Mouse (Mus musculus): ENCODE results near the gene Kcne1. TPM values are rescaled to one million over a fixed set of nuclear protein-coding genes. Genes with fewer than 3 reads are reported as not detected.

The Kcne1 gene
- total RNA-seq, 4 experiments from 2014 or later, result 2.7 to 7.8 (median 4.7) TPM

DNA sequence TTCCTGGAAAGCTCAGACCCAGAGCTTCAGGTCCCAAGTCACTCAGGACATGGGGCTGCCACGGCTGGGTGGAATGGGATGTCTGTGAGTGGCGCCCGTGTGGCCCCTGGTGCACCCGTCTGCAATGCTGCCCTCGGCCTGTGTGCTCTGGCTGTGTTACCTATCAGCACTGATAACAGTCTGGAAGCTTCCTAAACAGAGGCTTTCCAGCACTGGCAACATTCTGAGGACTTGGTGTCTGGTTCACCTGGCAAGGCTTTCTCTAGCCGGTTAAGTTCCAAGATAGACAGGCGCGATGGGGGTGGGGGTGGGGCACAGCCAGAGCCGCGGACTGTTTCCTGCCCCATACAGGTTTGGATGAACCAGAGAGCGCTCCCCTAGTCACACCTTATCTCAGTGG, 3.3 kb downstream of the Kcne1 start:
- DNase-seq (ENCODE audit: low spot score), result peak; percentile 21

DNA sequence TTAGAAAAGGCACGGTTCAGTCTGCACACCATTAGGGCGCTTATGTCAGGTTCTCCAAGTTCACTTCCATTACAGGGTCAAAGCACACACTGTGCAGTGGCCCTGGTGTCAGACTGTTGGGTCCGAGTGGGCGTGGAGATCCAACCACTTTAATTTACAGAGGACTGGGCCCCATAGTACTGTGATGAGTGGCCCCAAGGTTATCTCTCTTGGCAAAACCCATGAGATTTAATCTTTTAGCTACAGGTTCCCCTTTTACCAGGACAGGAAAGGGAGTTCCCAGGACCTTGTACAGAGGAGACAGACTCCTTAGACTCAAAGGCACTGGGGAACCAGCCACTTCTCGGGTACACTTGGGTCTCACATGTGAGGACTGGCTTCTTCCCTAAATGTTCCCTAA, 3.9 kb downstream of the Kcne1 start:
- DNase-seq (ENCODE audit: low spot score), result no peak

GRCm38 (mm10) chr16:92353897-92354296, 5.4 kb downstream of the Kcne1 start:
- no peak for DNase-seq (ENCODE audit: low spot score)

GRCm38 (mm10) chr16:92353295-92353694, 6.0 kb downstream of the Kcne1 start:
- no peak for DNase-seq (ENCODE audit: low spot score)

- DNase-seq (ENCODE audit: low spot score), result no peak
These were observed 10.3 kb downstream of the Kcne1 start for GRCm38 (mm10) chr16:92348941-92349340.

DNA sequence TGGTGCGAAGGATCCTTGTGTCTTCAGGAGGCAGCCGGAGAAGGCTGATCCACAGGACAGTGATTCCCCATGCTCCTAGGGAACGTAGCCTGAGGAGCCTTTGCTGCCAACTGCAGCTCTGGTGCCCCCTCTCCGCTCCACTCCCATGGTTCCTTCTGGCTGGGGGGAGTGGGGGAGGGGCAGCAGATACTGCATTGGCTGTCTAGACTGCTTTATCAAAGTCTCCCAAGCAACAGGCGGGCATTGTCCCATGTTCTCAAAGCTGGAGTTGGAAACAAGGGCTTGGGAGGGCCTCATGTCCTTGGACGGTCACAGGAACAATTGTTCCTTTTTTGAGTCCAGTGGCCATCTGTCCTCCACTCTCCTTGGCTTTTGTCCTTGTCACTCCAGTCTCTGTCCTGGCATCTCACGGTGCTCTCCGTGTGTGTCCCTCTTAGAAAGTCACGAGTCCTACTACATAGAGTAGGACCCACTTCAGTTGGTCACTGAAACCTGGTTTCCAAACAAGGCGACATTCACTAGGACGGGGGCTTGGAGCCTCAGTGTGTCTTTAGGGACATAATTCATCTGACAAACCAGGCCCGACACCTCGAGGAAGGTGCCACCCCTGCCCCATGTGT, 12.9 kb downstream of the Kcne1 start:
- DNase-seq (ENCODE audit: low spot score), result peak; percentile 68

DNA sequence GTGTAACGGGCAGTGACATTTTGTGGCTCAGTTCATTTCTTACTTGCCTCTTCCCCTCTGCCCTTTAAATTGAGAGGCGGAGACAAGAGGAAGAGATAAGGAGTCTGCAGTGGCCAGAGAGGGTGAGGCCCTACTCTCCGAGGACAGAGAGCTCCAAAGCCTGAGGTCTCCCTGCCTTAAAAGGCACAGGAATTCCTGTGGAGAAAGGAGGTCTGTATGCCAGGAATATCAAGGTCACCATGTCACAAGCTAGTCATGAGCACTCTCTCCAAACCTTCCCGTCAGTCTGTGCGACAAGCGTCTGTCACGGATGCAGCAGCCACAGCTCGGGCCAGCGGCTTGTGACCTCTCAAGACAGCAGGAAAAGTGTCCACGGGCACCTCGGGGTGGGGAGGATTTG, 14.1 kb downstream of the Kcne1 start:
- peak; percentile 82 for DNase-seq (ENCODE audit: low spot score)

GRCm38 (mm10) chr16:92340612-92341511, 18.4 kb downstream of the Kcne1 start:
- peak; percentile 36 for DNase-seq (ENCODE audit: low spot score)

- DNase-seq (ENCODE audit: low spot score), result peak; percentile 54
These were observed 23.0 kb downstream of the Kcne1 start for GRCm38 (mm10) chr16:92336280-92336679.

DNA sequence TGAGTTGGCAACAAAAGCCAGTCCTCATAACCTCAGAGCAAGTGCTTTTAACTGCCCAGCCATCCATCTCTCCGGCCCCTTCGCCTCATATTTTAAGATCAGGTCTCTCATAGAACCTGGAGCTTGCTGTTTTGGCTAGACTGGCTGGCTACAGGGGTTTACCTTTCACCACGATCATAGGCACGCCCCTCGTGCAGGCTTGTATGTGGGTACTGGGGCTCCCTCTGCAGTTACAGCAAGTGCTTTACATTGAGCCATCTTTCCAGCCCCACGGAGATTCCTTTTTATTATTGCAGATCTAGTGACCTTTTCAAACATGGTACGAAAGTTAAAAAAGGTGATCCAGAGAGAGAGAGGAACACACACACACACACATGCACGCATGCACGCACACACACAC, 24.7 kb downstream of the Kcne1 start:
- no peak for DNase-seq (ENCODE audit: low spot score)

GRCm38 (mm10) chr16:92330966-92331365, 28.3 kb downstream of the Kcne1 start:
- DNase-seq (ENCODE audit: low spot score), result no peak

DNA sequence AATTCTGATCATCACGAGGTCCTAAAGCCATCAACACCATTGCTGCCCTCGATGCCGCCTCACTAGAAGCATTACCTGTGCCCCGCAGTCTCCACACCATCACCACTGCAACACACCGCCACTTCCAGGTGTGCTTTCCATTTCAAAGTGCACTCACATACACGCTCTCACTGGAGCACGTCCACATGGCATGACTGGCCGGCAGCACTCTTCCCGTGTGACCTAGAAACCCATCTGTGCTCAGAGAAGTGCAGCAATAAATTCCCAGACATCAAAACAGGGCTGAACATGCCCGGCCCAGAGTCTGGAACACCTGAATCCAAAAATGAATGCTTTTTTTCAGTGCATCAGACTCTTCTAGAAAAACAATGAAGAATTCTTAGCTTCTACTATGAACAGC, 31.4 kb downstream of the Kcne1 start:
- DNase-seq (ENCODE audit: low spot score), result no peak

DNA sequence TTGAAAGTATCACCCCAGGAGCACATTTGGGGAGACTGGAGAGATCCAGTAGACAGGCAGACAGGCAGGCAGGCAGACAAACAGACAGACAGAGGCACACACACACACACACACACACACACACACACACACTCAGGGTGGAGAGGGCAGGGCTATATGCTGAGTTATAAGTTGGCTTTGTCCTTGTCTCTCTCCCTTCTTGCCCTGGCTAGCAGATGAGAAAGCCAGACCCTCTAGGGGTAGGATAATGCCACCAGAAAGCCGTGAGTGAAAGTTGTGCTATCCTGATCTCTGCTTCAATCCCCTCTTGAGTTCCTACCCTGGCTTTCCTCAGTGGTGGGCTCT, 34.2 kb downstream of the Kcne1 start:
- no peak for DNase-seq (ENCODE audit: low spot score)

GRCm38 (mm10) chr16:92324309-92325061, 34.8 kb downstream of the Kcne1 start:
- no peak for DNase-seq (ENCODE audit: low spot score)

GRCm38 (mm10) chr16:92321341-92321740, 37.9 kb downstream of the Kcne1 start, which contains the start of gene Fam243:
Fam243 (minus strand) TSS chr16:92321441.
- no peak for DNase-seq (ENCODE audit: low spot score)

- DNase-seq (ENCODE audit: low spot score), result no peak
These were observed 38.9 kb downstream of the Kcne1 start for GRCm38 (mm10) chr16:92320361-92320760.

DNA sequence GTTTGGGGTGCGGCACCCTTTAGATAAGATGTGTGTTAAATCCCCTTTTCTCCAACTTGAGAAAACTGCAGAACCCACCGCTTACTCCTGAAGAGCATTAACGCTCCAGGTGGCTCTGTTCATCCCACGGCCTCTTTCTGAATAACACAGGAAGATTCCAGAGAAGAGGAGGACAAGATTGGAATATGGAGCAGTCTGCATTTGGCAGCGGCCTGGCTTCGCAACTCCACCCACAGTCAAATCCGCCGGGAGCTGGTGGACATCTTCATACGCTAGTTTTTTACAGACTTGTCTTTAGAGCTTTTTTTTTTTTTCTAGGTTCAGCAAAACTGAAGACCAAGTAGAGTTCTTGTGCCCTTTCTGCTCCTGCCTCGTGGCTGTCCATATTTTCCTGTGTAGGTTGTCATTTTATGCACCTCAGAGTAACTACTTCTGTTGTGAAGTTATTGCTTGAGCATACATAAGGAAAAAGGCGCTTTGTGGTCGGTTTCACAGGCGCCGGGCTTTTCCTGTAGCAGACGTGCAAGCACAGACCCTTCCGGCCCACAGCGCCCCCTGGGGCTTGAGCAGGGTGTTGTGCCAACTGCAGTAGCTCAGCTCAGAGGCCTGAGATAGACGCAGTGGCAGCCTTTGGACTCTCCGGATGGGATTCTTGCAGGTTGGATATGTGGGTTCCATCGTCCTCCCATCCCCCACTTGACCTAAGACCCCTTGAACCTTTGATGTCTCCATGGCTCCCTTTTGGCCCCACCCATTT, 39.7 kb downstream of the Kcne1 start:
- DNase-seq (ENCODE audit: low spot score), result no peak

DNA sequence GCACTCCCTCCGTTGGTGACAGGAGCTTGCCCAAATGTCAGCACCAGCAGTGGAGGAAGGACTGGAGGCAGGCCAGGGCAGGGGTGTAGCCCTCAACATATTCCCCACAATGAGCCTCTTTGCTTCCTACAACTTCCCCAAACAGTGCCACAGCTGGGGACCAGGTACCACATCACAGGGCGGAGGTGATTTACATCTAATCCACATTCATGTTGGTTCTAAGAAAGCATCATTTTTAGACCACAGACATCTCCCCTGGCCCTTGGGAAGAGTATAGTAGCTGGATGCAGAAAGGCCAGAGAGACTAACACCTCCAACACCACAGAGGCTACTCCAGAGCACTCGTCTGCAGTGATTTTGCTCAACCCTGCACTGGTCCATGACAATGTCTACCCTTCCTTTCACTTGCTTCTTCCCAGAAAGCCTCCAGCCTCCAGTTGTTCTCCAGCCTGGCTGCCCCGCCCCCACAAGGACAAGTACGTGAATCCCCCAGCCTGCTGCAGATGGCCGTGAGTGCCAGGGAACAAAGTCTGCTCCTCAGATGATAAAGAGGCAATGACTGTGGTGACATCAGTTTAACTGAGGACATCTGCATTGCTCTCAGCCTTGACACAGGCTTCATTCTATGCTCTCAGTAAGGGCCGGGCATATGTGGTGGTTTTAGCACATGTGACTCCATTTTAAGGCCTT, 43.1 kb downstream of the Kcne1 start:
- DNase-seq (ENCODE audit: low spot score), result no peak

DNA sequence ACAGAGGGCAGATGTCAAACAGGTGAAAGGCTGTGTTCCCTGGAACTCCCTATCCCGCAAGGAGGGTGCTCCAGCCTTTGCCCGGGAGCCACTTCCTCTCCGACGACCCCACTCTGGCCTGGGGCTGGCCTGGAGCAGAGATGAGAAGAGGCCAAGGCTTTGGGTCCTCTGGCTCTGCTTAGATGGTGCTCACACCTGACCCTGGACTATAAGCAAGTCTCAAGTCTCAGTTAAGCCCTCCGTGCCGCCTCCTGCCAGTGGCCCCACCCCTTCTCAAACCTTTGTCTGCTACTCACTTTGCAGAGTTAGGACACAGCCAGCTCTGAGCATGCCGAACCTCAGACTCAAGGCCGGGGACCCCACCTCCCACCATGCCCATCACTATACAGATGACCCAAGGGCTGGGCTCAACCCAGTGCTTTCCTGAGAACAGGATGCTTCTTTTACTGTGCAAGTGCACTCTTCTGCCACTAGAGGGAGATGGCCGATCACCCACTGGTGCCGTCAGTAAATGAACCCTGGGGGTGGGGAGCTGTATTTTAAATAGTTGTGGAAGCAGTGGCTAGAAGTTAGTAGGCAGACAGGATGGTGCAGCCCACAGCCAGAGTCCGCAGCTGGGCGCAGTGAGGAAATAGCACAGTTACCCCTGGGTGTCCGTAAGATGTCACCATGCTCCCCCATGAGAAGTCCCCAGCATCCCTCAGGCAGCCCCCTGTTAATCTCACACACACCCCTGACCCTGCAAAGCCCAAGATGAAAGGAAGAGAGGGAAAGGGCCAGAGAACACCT, 45.1 kb downstream of the Kcne1 start:
- DNase-seq (ENCODE audit: low spot score), result peak; percentile 24

DNA sequence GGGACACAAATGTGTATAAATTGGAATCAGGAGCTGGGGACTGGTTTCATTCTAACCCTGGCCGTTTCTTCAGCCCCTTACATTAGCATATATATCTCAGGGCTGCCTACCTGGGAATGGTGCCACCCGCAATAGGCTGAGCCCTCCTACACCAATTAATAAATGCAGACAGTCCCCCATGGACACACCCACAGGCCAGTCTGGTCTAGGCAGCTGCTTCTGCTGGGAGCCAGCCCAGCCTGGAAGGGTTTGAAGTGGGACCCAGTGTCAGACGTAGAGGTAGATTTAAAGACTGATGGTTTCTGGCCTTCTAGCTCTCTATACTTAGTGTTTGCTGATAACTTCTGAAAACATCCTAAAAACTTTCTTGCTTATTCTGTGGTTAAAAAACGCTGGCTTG, 50.1 kb downstream of the Kcne1 start:
- DNase-seq (ENCODE audit: low spot score), result no peak

Measured in heart, adult 8-10 months (tissue).